Mouse (Mus musculus) bone marrow macrophage, adult 2 months (primary cell): Measurements from ENCODE around the gene Ralgps1.

ENCODE experiments used
- CTCF ChIP-seq: IDR thresholded peaks from 2 replicates; pipeline ENCODE4 v1.5.1; 2012; ENCODE audit warnings: low read depth, mild to moderate bottlenecking, low read length, moderate library complexity
- POLR2A ChIP-seq: IDR thresholded peaks from 2 replicates; pipeline ENCODE4 v1.6.1; 2012; ENCODE audit warnings: mild to moderate bottlenecking, low read depth, low read length, borderline replicate concordance

DNA sequence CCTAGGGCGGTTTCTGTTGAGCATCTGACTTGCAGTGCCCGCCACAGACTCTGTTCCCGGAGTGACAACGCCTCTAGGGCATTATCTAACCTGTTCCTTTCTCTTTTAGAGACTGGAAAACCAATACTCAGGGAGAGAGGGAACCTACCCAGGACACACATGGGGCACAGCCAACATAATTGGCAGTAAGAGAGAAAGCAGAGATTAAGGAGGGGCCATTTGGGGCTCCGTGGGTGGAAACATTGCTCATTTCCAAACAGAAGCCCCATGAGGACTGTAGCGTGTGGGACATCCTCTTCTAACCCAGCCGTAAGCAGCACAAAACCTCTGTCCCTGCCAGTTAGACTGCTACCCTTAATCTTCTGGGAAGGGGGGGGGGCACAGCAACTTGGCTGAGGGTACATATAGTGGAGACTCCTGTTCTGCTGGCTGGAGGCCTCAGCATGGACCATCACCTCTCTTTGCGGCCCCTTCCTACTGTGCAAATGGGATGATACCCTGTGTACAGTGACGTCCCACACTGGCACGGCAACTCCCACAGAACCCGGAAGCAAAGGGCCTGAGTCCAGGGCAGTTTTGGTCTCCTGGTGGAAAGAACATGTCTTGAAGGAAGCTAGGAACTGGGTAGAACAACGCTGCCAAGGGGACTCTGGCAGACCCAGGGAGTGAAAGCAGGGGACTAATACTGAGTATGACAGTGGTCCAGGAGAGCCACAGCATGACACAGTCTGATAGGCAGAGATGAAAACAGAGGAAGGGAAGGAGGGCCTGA, 96.4 kb downstream of the Ralgps1 start:
- TF ChIP-seq CTCF: no peak
- TF ChIP-seq POLR2A: no peak
